Mouse (Mus musculus): ENCODE data around the gene Cited2.

Gene Cited2

GRCm38 (mm10) chr10:17722653-17723410 is at the start of gene Cited2:
TSS of gene Cited2 (plus strand) at chr10:17723218.
- DNase-seq (ENCODE audit: extremely low read depth, low read depth) = peak; percentile 82

- no peak for DNase-seq (ENCODE audit: extremely low read depth, low read depth)
Observed at GRCm38 (mm10) chr10:17674454-17674853, 48.6 kb upstream of the Cited2 start.

GRCm38 (mm10) chr10:17674869-17675268 is 48.1 kb upstream of the Cited2 start:
- no peak for DNase-seq (ENCODE audit: extremely low read depth, low read depth)

GRCm38 (mm10) chr10:17676464-17676863 is 46.6 kb upstream of the Cited2 start:
- no peak for DNase-seq (ENCODE audit: extremely low read depth, low read depth)

DNA sequence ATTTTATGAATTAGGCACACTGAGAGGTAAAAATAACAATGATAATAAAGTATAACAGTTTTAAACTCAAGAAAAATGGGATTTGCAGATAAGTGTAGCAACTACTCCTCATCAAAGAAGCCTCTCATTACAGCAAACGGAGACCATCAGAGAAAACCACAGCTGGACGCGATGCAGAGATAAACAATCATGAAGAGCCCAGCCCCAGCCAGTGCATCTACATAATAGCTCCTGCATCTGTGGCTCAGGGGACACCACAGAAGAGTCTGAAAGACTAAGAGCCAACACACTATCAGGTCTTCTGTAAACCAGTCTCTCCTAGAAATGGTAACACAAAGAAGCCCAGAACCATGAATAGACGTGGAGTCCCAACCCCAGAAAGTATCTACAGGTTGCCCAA is 45.7 kb upstream of the Cited2 start:
- DNase-seq (ENCODE audit: extremely low read depth, low read depth) = peak; percentile 15

DNA sequence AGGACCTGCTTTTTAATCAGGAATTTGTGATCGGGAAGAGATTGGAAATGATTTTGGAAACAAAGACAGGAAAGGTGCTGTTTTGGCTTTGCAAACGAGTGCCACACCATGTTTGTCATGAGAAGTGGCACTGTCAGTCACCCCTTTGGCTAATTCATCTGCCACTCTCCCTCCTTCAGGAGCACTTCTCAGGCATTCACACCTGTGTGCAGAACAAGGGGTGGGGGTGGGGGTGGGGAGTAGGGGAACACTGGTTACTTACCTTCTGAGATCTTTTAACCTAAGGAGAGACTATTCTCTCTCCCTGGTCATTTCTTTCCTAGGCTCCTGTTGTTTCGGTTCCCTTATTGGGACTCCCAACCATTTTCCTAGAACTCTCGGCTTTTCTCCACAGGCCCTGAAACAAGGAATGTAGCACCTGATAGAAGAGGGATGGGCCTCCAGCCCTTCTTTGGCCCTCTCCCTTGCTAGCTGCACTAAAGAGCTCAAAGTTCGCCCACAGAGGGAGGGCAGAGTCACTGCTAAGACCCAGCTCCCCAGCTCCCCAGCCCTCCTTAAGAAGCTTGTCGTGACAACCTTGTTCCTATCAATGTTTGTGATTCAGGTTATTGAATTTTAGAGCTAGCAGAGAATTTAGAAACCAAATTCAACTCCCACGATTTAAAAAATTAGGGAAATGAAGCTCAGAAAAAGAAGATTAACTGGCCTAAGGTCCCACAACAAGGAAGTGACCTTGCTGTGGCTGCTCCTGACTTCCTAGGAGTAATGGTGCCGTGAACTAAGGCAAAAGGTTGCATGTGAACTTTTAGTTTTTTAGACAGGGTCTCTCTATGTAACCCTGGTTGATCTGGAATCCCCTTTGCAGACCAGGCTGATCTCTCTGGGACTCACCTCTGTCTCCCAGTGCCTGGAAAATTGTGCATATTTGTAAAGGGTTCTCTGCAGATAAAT is 42.3 kb upstream of the Cited2 start:
- DNase-seq (ENCODE audit: extremely low read depth, low read depth) = no peak

DNA sequence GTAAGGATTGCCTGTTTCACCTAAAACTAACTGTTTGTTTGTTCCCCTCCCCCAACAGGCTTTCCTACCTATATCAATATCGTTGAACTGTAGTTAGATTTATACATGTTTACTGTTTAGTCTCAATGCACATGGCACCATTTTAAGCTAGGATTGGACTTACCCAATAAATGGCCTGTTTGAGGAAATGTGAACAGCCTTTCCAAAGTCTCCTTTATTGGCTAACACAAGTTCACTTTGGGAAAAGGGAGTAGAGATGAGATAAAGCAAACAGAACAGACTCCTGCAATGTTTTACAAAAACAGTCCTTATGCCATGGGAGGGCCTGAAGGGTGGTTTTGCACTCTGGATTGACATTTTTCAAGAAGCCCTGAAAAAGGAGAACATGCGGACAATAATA is 41.6 kb upstream of the Cited2 start:
- no peak for DNase-seq (ENCODE audit: extremely low read depth, low read depth)

DNA sequence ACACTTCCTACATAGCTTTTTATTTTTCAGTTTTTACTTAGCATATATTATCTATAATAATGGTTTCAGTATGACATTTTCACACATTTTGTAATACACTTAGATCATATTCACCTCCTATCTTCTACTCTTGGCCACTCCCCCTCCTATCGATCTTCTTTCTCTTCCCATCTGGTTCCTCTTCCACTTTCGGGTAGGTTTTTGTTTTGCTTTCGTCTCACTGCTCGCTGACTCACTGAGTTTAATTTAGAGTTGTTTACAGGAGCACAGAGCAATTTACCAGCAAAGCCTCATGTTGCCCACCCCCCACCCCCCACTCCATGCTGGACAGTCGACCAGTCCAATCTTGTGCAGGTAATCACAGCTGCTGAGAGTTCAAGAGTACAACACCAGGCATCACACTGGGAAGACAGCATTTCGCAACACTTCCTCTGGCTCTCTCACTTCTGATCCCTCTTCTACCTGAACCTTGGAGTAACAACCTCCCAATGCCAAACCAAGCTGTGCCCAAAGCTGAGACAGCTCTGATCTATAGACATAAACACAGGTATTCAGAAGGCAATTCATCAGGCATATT is 39.1 kb upstream of the Cited2 start:
- DNase-seq (ENCODE audit: extremely low read depth, low read depth) = no peak

GRCm38 (mm10) chr10:17689806-17690205 is 33.2 kb upstream of the Cited2 start:
- DNase-seq (ENCODE audit: extremely low read depth, low read depth) = no peak

GRCm38 (mm10) chr10:17691709-17692108 is 31.3 kb upstream of the Cited2 start:
- no peak for DNase-seq (ENCODE audit: extremely low read depth, low read depth)

- DNase-seq (ENCODE audit: extremely low read depth, low read depth) = no peak
Observed at GRCm38 (mm10) chr10:17695801-17696200, 27.2 kb upstream of the Cited2 start.

- no peak for DNase-seq (ENCODE audit: extremely low read depth, low read depth)
Observed at GRCm38 (mm10) chr10:17697376-17698265, 25.4 kb upstream of the Cited2 start.

GRCm38 (mm10) chr10:17705466-17705973 is 17.5 kb upstream of the Cited2 start:
- no peak for DNase-seq (ENCODE audit: extremely low read depth, low read depth)

- DNase-seq (ENCODE audit: extremely low read depth, low read depth) = no peak
Observed at GRCm38 (mm10) chr10:17710753-17711152, 12.3 kb upstream of the Cited2 start.

DNA sequence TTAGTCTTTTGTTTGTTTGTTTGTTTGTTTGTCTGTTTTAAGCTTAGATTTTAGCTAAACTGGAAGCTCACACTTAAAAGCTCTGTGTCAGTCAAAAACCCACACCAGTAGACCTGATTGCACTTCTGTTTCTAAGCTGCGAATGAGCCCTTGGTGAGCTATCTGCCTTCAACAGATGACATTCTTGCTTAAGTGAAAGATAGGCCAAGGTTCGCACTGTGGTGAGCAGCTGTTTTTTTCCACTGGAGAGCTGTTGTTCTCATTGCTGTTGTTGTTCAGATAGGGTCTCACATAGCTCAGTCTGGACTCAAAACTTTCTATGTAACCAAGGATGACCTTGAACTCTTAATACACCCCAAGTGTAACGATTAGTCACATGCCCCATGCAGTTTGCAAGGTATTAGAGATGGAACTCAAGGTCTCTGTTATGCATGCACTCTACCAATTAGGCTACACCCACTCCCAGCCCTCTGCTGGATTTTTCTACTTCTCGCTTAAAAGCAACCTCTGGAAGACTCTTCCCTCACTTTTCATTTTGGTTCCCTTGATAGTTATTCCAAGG is 3.9 kb upstream of the Cited2 start:
- DNase-seq (ENCODE audit: extremely low read depth, low read depth) = peak; percentile 58

- no peak for DNase-seq (ENCODE audit: extremely low read depth, low read depth)
Observed at GRCm38 (mm10) chr10:17719646-17720045, 3.4 kb upstream of the Cited2 start.

DNA sequence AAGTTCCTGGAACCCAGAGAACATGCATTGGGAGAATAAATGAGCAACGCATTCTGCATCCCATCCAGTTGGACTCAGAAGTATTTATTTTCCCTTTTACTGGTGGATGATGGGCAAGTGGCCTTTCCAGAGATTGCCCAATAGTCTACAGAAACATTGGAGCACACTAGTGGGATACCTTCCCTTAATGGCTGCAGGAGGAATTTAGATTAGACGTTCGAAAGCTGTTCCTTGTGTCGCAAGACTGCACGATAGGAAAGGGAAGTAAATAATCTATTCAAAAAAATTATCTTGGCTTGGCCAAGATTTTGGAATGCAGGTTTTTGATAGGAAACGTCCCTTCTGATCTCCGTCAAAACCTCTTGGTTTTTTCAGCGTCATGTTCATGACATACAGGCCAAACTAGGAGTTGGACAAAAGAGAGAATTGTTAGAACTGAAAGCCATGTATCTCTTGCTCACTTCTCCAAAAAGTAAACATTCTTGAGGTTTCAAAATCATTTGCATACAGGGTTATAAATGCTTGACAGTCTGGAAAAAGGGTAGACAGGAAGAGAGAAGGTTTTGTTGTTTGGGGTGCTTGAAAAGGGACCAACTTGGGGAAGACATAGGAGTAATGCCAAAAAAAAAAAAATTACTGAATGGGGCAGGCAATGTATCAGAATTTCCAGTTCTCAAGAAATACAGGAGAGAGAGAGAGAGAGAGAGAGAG is 2.0 kb upstream of the Cited2 start:
- peak; percentile 29 for DNase-seq (ENCODE audit: extremely low read depth, low read depth)

- DNase-seq (ENCODE audit: extremely low read depth, low read depth) = peak; percentile 42
Observed at GRCm38 (mm10) chr10:17721602-17722121, 1.4 kb upstream of the Cited2 start.

DNA sequence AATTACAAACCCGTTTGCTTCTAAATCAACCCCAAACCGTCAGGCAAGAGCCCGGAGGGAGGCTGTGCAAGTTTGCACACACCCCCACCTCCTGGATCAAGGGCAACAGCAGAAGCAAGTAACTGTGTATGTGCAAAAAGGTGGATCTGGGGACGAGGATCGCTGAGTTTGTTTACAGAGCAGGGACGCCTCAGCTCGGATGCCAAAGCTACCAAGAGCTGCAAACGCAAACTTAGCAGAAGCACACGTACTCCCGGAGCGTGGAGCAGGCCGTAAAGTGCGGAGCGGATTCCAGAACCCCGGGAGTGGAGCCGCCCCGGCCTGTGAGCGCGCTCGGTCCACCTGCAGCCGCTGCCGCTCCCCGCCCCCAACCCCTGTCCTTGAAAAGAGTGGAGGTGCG is 860 bp upstream of the Cited2 start:
- peak; percentile 87 for DNase-seq (ENCODE audit: extremely low read depth, low read depth)
